Mouse (Mus musculus): ENCODE results near the gene Mllt10.

GRCm38 (mm10) chr2:18231143-18231542 lies 176.1 kb downstream of the Mllt10 start:
- no peak for TF ChIP-seq CTCF (IDR thresholded peaks at IDR 0.05; ENCODE audit: low read depth)
- no peak for TF ChIP-seq EP300 (IDR thresholded peaks at IDR 0.05; ENCODE audit: low read depth)

Measured in liver, postnatal 0 days (tissue).